Mouse (Mus musculus) subcutaneous adipose tissue, adult 2 months (tissue): ENCODE measurements around the gene Psmc3ip. TPM values are rescaled to one million over a fixed set of nuclear protein-coding genes. Genes with fewer than 3 reads are reported as not detected.

ENCODE experiments used
- polyA plus RNA-seq: library from polyadenylated mRNA; depleted of rRNA; stranded (reverse); fragments of >200 nt; gene quantifications from 2 replicates; pipeline ENCODE4 v1.2.3, GENCODE M21; 2012; ENCODE audit warnings: low replicate concordance; rRNA removed

Gene Psmc3ip
- polyA plus RNA-seq = 0.95 and 3.9 TPM in 2 replicates

GRCm38 (mm10) chr11:101095314-101096024 is at the start of gene Psmc3ip:
Gene Psmc3ip (minus strand): TSS chr11:101095436.

DNA sequence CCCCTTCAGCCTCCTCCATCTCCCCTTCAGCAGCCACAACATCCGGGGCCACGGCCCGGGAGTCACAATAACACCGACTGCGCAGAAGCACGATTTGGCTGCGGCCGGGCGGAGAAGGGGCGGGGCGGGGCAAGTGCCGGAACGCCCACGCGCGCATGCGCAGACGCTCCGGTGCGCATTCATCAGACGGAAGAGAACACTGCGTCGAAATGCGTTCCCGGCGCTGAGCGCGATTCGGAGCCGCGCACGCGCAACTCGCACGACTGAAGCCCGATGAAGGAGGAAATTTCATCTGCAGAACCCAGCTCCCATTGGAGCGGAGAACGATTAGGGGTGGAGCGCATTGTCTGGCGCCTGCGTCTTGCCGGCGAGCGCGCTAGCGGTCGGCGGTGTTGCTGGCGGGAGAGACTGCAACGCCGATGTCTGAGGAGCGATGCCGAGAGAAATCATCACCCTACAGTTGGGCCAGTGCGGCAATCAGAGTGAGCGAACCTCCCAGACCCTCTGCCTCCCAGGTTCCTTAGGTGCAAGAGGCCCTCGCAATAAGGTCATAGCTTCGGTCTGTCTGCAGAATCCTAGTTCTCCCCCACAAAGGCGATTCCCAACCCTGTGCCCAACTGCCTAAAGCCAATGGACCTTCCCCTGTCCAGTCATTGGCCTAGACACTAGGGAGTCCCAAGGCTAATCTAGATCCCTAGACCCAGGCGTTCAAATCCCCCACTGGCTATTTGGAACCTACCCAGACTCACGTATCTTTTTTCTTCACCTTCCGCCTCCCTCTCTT is 24.7 kb upstream of the Psmc3ip start, which contains the start of the genes Retreg3 and Tubg1:
Gene Retreg3, minus strand, starts transcription at position 133 of the 784 bp plus-strand sequence.
Gene Tubg1, plus strand, starts transcription at position 178 of the 784 bp plus-strand sequence.

DNA sequence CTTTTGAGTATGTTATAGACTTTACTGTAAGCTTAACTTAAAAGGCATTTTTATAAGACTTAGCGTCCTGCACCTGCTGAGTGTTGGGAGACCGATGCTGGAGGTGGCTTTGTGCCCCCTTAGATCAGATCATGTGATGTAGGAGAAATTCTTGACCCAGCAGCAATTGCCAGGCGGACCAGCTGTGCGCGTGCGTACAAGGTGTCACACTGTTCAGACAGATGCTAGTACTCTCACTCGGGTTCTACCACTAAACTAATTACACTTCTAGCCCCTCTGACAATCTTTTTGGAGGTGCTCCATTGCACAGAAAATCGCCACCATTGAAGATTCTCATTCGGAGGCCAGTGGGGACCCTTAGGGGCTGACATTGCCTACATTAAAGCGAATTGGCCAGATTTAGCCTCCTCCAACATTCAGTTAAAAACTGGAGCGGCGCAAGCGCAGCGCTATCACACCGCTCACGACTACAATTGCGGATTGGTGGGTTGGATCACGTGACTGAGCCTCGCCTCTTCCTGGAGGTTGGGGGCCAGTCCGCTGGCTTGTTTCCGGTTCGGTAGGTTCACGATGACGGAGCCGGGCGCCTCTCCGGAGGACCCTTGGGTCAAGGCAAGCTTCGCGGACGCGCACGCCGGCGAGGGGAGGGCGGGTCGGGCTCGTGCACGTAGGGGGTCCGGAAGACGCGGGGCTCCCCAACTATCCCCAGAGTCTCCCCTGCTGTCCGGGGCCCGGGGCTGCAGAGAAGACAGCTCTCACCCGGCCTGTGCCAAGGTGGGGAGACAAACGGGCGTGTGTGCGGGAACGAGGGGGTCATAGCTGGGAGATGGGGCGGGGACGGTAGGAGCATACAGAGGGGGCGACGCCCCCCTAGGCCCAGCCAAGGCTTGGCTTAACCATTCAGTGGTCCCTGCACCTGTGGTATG is 8.2 kb downstream of the Psmc3ip start, which contains the start of gene Mlx:
Gene Mlx, plus strand, starts transcription at position 522 of the 926 bp plus-strand sequence.

DNA sequence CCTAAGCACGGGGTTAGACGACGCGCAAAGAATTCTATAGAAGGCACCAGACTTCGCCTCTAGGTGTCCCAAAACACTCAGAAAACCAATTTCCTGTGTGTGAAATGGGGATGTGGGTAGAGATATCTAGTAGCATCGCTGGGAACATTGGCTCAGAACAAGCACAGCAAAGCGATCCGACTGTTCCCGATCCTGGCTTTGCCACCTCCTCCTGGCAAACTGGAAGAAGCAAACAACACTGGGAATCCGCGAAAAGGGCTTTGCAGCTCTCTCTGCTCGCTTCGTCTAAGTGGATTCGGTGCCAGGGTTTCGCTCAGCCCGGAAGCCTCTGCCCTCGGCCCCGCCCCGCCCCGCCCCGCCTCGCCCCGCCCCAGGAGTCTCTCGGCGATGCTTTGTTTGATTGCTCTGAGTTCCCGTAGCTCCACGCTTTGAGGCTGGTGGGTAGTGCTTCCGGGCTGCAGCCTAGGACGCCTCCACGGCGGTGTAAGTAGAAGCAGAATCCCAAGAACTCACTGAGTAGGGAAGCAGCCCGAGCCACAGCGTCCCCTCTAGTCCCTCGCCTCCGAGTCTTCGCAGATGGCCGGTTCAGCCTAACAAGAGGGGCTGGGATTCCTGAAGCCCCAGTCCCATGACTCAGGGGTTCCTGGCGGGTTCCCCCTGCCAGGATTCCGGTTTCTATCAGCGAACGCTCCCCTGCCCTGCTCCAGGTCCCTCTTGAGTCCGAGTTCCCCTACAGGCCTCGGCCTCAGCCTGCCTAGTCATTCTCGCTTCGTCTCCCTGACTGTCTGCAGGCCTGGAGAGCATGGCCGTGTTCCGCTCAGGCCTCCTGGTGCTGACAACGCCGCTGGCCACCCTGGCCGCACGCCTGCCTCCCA is 12.8 kb downstream of the Psmc3ip start, which contains the start of gene Coasy:
Gene Coasy, plus strand, starts transcription at position 358 of the 875 bp plus-strand sequence.

DNA sequence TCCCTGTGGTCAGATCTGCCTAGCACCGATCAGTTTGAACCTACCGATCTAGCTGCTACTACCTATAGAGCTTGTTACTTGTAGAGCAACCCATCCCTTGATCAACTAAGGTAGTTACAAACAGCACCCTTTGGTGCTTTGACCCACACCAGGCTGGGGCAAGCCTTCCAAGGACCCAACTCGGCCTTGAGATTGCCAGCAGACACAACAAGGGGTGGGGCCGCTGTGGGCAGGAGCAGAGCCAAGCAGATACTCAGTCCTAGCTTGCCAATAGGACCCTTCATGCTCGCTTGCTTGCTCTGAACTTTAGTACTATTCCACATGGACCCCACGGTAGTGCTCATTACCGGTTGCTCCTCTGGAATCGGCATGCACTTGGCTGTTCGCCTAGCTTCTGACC is 17.1 kb downstream of the Psmc3ip start, which contains the start of gene Hsd17b1:
Gene Hsd17b1, plus strand, starts transcription at position 291 of the 400 bp plus-strand sequence.

DNA sequence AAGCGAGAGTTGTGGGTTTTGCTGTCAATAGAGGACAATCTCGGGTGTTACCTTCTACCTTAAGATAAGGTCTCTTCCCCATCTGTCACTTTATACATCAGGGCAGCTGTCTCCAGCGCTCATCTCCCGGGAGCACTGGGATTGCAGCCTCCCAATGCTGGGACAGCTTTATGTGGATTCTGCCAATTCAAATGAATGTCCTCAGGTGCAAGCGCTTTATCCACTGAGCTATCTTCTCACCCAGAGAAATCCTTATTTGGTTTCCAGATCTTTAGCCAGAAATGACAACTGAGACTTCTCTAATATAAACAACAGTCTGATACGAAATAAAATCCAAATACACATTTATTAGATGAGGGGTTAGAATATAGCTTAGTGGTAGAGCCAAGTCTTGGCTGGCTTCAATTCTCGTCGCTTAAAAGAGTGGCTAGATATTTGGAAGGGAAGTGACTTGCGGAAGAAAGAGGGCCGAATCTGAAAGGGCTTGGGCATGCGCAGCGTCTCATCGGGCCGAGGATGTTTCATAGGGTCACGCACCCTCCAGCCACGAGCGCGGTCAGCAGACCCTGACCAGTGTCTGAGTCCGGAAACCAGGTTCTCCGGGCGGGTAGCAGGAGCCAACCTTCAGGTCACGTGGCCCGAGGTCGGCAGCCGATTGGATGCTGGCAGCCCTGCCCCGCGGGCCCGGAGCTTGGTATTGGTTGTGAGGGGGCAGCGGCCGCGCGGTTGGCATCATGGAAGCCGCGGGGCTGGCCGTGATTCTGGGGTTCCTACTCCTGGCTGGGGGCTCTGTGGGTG is 25.6 kb downstream of the Psmc3ip start, which contains the start of gene Naglu:
Gene Naglu, plus strand, starts transcription at position 622 of the 798 bp plus-strand sequence.

Other genes starting within 250 kb of the Psmc3ip start
- 35.6 and 42.3 TPM in 2 replicates for gene Stat5b, start 244.7 kb downstream of the Psmc3ip start, polyA plus RNA-seq
- gene Stat5a, start 236.1 kb downstream of the Psmc3ip start, polyA plus RNA-seq = 46.0 and 63.9 TPM in 2 replicates
- gene Stat3, start 155.9 kb downstream of the Psmc3ip start, polyA plus RNA-seq = 102 and 167 TPM in 2 replicates
- gene Cavin1, start 124.5 kb downstream of the Psmc3ip start, polyA plus RNA-seq = 320 and 538 TPM in 2 replicates
- 83.8 and 142 TPM in 2 replicates for gene Atp6v0a1, start 86.0 kb downstream of the Psmc3ip start, polyA plus RNA-seq
- 48.5 and 52.4 TPM in 2 replicates for gene Naglu, start 25.4 kb downstream of the Psmc3ip start, polyA plus RNA-seq
- gene Hsd17b1, start 17.0 kb downstream of the Psmc3ip start, polyA plus RNA-seq = 0.33 and 0.55 TPM in 2 replicates
- 96.2 and 105 TPM in 2 replicates for gene Coasy, start 12.9 kb downstream of the Psmc3ip start, polyA plus RNA-seq
- 59.2 and 60.4 TPM in 2 replicates for gene Mlx, start 8.2 kb downstream of the Psmc3ip start, polyA plus RNA-seq
- 76.7 and 88.6 TPM in 2 replicates for gene Retreg3, start 24.5 kb upstream of the Psmc3ip start, polyA plus RNA-seq
- 13.8 and 32.5 TPM in 2 replicates for gene Tubg1, start 24.5 kb upstream of the Psmc3ip start, polyA plus RNA-seq
- 1.4 and 5.3 TPM in 2 replicates for gene Tubg2, start 60.5 kb upstream of the Psmc3ip start, polyA plus RNA-seq
- 8.3 and 16.6 TPM in 2 replicates for gene Cntnap1, start 75.1 kb upstream of the Psmc3ip start, polyA plus RNA-seq
- gene Plekhh3, start 75.9 kb upstream of the Psmc3ip start, polyA plus RNA-seq = 30.1 and 55.2 TPM in 2 replicates
- gene Ccr10, start 80.0 kb upstream of the Psmc3ip start, polyA plus RNA-seq = 0.60 and 0.93 TPM in 2 replicates
- 44.1 and 55.6 TPM in 2 replicates for gene Ezh1, start 131.0 kb upstream of the Psmc3ip start, polyA plus RNA-seq
- gene Ramp2, start 150.6 kb upstream of the Psmc3ip start, polyA plus RNA-seq = 237 and 432 TPM in 2 replicates
- 110 and 112 TPM in 2 replicates for gene Vps25, start 158.3 kb upstream of the Psmc3ip start, polyA plus RNA-seq
- 1.4 and 19.8 TPM in 2 replicates for gene Wnk4, start 165.1 kb upstream of the Psmc3ip start, polyA plus RNA-seq
- 0.07 and 0.19 TPM in 2 replicates for gene Cntd1, start 183.6 kb upstream of the Psmc3ip start, polyA plus RNA-seq
- gene Coa3, start 183.7 kb upstream of the Psmc3ip start, polyA plus RNA-seq = 161 and 167 TPM in 2 replicates
- 87.7 and 120 TPM in 2 replicates for gene Becn1, start 206.8 kb upstream of the Psmc3ip start, polyA plus RNA-seq
- 61.9 and 67.1 TPM in 2 replicates for gene Psme3, start 220.8 kb upstream of the Psmc3ip start, polyA plus RNA-seq
- gene Aoc2, start 229.6 kb upstream of the Psmc3ip start, polyA plus RNA-seq = 3.9 and 7.4 TPM in 2 replicates
- 254 and 817 TPM in 2 replicates for gene Aoc3, start 235.2 kb upstream of the Psmc3ip start, polyA plus RNA-seq